Mouse (Mus musculus) lung, postnatal 0 days (tissue): ENCODE measurements at regions not wholly inside any gene's neighbourhood (a gene's known extent, or its start where the extent isn't known, plus 50 kb on each side); places are given as distances from the start of the nearest gene placed in this dataset.

Source experiments
- ATAC-seq: fragments of 200-750 bp; cut with Nextera tagmentation; 2 replicates; pipeline ENCODE4 v1.8.0; 2017; ENCODE audit warnings: moderate library complexity
- DNase-seq: peaks from one replicate; pipeline ENCODE4 v3.0.0-alpha.2; 2016; ENCODE audit warnings: low spot score
- H3K27ac ChIP-seq: fragments of 300-500 bp; sonication (generic); 2 replicates; pipeline ENCODE4 v1.5.1; 2014; ENCODE audit warnings: antibody characterized with exemption, mild to moderate bottlenecking, low read length, mixed read lengths
- H3K27me3 ChIP-seq: fragments of 300-500 bp; sonication (generic); replicated peaks from 2 replicates; pipeline ENCODE4 v1.6.1; 2014; ENCODE audit warnings: low read length, mixed read lengths; ENCODE audit not compliant: insufficient read depth
- H3K36me3 ChIP-seq: fragments of 300-500 bp; sonication (generic); 2 replicates; pipeline ENCODE4 v1.6.1; 2014; ENCODE audit warnings: low read length, mixed read lengths; ENCODE audit not compliant: insufficient read depth
- H3K4me1 ChIP-seq: fragments of 300-500 bp; sonication (generic); 2 replicates; pipeline ENCODE4 v1.6.1; 2014; ENCODE audit warnings: antibody characterized with exemption, low read depth, low read length, mixed read lengths; ENCODE audit not compliant: insufficient read depth
- H3K4me2 ChIP-seq: fragments of 300-500 bp; sonication (generic); replicated peaks from 2 replicates; pipeline ENCODE4 v1.6.1; 2014; ENCODE audit warnings: low read depth, mild to moderate bottlenecking, low read length, moderate library complexity, mixed read lengths
- H3K4me3 ChIP-seq: fragments of 300-500 bp; sonication (generic); 2 replicates; pipeline ENCODE4 v1.5.1; 2014; ENCODE audit warnings: low read depth, low read length
- H3K9ac ChIP-seq: fragments of 300-500 bp; sonication (generic); replicated peaks from 2 replicates; pipeline ENCODE4 v1.6.1; 2014; ENCODE audit warnings: low read depth, mild to moderate bottlenecking
- H3K9me3 ChIP-seq: fragments of 300-500 bp; sonication (generic); 2 replicates; pipeline ENCODE4 v1.6.1; 2016; ENCODE audit warnings: low read length, mixed read lengths
- CTCF ChIP-seq: IDR thresholded peaks from 2 replicates; pipeline ENCODE4 v1.5.1; 2016; ENCODE audit warnings: antibody characterized with exemption, mild to moderate bottlenecking
- EP300 ChIP-seq: IDR thresholded peaks from 2 replicates; pipeline ENCODE4 v1.6.1; 2016; ENCODE audit warnings: antibody characterized with exemption, mild to moderate bottlenecking, control low read depth
- WGBS: fragments of 180-500 bp; shearing (Covaris S2); extraction: QIAGEN DNeasy Blood & Tissue Kit; methylation state at CpG from one replicate; pipeline ENCODE4 v1.1.7; 2014; 5-methylcytosine and 5-hydroxymethylcytosine counted together

- DNase-seq (no peak), ATAC-seq (no peak)
- H3K36me3 ChIP-seq: no peaks in the 10 kb centered on the region
- H3K4me2 ChIP-seq: no peak overlapping the region
- no peak overlapping the region for H3K9ac ChIP-seq
- H3K27ac ChIP-seq: no peak overlapping the region
- 52% methylated on average over 1 of the region's 1 CpGs for WGBS
- TF ChIP-seq EP300: no peak
- H3K27me3 ChIP-seq: no peaks in the 10 kb centered on the region
- no peaks in the 10 kb centered on the region for H3K4me1 ChIP-seq
- no peaks in the 10 kb centered on the region for H3K9me3 ChIP-seq
- H3K4me3 ChIP-seq: no peak overlapping the region
These were observed 92.9 kb upstream of the Gorab start for GRCm38 (mm10) chr1:163496416-163496815.

GRCm38 (mm10) chr1:163488532-163488931 lies 85.1 kb upstream of the Gorab start:
- no peak for DNase-seq
- no peak for TF ChIP-seq CTCF
- no peak for TF ChIP-seq EP300
- H3K4me1 ChIP-seq: no peaks in the 10 kb centered on the region

GRCm38 (mm10) chr1:163488109-163488508 lies 84.6 kb upstream of the Gorab start:
- Histone ChIP-seq H3K9ac (no peak overlapping the region), H3K27me3 (no peaks in the 10 kb centered on the region), H3K27ac (no peak overlapping the region), H3K9me3 (no peaks in the 10 kb centered on the region), H3K4me3 (no peak overlapping the region), H3K4me2 (no peak overlapping the region), H3K4me1 (no peaks in the 10 kb centered on the region), H3K36me3 (no peaks in the 10 kb centered on the region)
- DNase-seq: no peak
- no peak for TF ChIP-seq EP300
- no peak for TF ChIP-seq CTCF
- 65% methylated on average over 4 of the region's 4 CpGs for WGBS
- ATAC-seq: no peak

More at GRCm38 (mm10) chr1:163488532-163488931, 85.1 kb upstream of the Gorab start:
- WGBS: 45% methylated on average over 6 of the region's 6 CpGs
- Histone ChIP-seq H3K27me3 (no peaks in the 10 kb centered on the region), H3K9me3 (no peaks in the 10 kb centered on the region), H3K4me2 (no peak overlapping the region), H3K27ac (no peak overlapping the region), H3K4me3 (no peak overlapping the region), H3K9ac (no peak overlapping the region), H3K36me3 (no peaks in the 10 kb centered on the region)
- ATAC-seq: no peak

GRCm38 (mm10) chr1:163483098-163483497 lies 79.6 kb upstream of the Gorab start:
- Histone ChIP-seq H3K4me1 (no peaks in the 10 kb centered on the region), H3K9me3 (no peaks in the 10 kb centered on the region), H3K27me3 (no peaks in the 10 kb centered on the region), H3K36me3 (no peaks in the 10 kb centered on the region), H3K9ac (no peak overlapping the region), H3K4me2 (no peak overlapping the region), H3K4me3 (no peak overlapping the region), H3K27ac (no peak overlapping the region)
- 65% methylated on average over 3 of the region's 3 CpGs for WGBS
- DNase-seq: no peak
- no peak for TF ChIP-seq CTCF
- no peak for TF ChIP-seq EP300
- no peak for ATAC-seq

GRCm38 (mm10) chr1:163477478-163478167 lies 74.2 kb upstream of the Gorab start:
- no peaks in the 10 kb centered on the region for H3K36me3 ChIP-seq
- H3K27ac ChIP-seq: no peak overlapping the region
- no peaks in the 10 kb centered on the region for H3K9me3 ChIP-seq
- no peak for ATAC-seq
- no peak for DNase-seq
- no peak overlapping the region for H3K4me3 ChIP-seq
- WGBS: 50% methylated on average over 4 of the region's 4 CpGs
- no peak overlapping the region for H3K9ac ChIP-seq
- TF ChIP-seq CTCF: no peak
- TF ChIP-seq EP300: no peak
- no peaks in the 10 kb centered on the region for H3K27me3 ChIP-seq
- no peaks in the 10 kb centered on the region for H3K4me1 ChIP-seq
- no peak overlapping the region for H3K4me2 ChIP-seq

- no peak for DNase-seq
These were observed 57.7 kb upstream of the Gorab start for GRCm38 (mm10) chr1:163461194-163461593.

More at GRCm38 (mm10) chr1:163461194-163461593, 57.7 kb upstream of the Gorab start:
- no peak overlapping the region for H3K27ac ChIP-seq
- H3K4me1 ChIP-seq: no peaks in the 10 kb centered on the region
- no peak overlapping the region for H3K4me2 ChIP-seq
- H3K27me3 ChIP-seq: no peaks in the 10 kb centered on the region
- ATAC-seq: no peak
- H3K36me3 ChIP-seq: no peaks in the 10 kb centered on the region
- no peak for TF ChIP-seq EP300
- TF ChIP-seq CTCF: no peak
- H3K9me3 ChIP-seq: no peaks in the 10 kb centered on the region
- WGBS: 83% methylated on average over 13 of the region's 13 CpGs
- H3K4me3 ChIP-seq: no peak overlapping the region
- no peak overlapping the region for H3K9ac ChIP-seq
